ENCODE assay signal across 8 mouse cellular contexts in genomic region chr4:141874111-141874600, GRCm38 (mm10). TPM values are rescaled to one million over a fixed set of nuclear protein-coding genes. Genes with fewer than 3 reads are reported as not detected.
A peak's percentile ranks its signal among the peaks of the same experiment; 100 is the strongest.
DNase-seq lines count a peak whose midpoint lies in the region; ATAC-seq and TF ChIP-seq lines count a peak whose summit lies in the region.

No protein-coding gene starts in this region.

- H3K9me3 ChIP-seq in limb, embryonic 14.5 days (ENCODE audit: control insufficient read depth, low read length): no peaks in the 10 kb centered on the region
- no peaks in the 10 kb centered on the region for H3K9me3 ChIP-seq in stomach, embryonic 16.5 days (replicated peaks; ENCODE audit: control insufficient read depth, low read length)

- peak overlapping the region; percentile 84 for H3K4me3 ChIP-seq in limb, embryonic 14.5 days (replicated peaks; ENCODE audit: low read length)
- H3K4me3 ChIP-seq in stomach, embryonic 16.5 days (replicated peaks; ENCODE audit: low read length): peak overlapping the region; percentile 75

- TF ChIP-seq POLR2A in limb, embryonic 14.5 days (IDR thresholded peaks at IDR 0.05; ENCODE audit: borderline replicate concordance, extremely low read depth, insufficient read depth, insufficient read length): no peak

- H3K4me2 ChIP-seq in limb, embryonic 14.5 days (replicated peaks; ENCODE audit: low read depth, low read length, severe bottlenecking): peak overlapping the region; percentile 75
- peak overlapping the region; percentile 99 for H3K4me2 ChIP-seq in stomach, embryonic 16.5 days (ENCODE audit: low read depth, low read length)

- H3K27ac ChIP-seq in limb, embryonic 14.5 days (replicated peaks; ENCODE audit: low read depth, low read length): no peak overlapping the region
- peak overlapping the region; percentile 71; the same call in 1 of the 2 replicates for H3K27ac ChIP-seq in stomach, embryonic 16.5 days (ENCODE audit: low read length)

- peaks cover 25% of the 10 kb centered on the region for H3K4me1 ChIP-seq in limb, embryonic 14.5 days (ENCODE audit: control insufficient read depth, insufficient read depth, low read length)
- peaks cover 53% of the 10 kb centered on the region for H3K4me1 ChIP-seq in stomach, embryonic 16.5 days (ENCODE audit: control insufficient read depth, insufficient read depth, low read length)

- no peaks in the 10 kb centered on the region for H3K27me3 ChIP-seq in limb, embryonic 14.5 days (ENCODE audit: control insufficient read depth, insufficient read depth, low read length)
- H3K27me3 ChIP-seq in stomach, embryonic 16.5 days (ENCODE audit: control insufficient read depth, insufficient read depth, low read length): no peaks in the 10 kb centered on the region

- peak overlapping the region; percentile 76 for H3K9ac ChIP-seq in limb, embryonic 14.5 days (ENCODE audit: low read depth, low read length, severe bottlenecking)
- H3K9ac ChIP-seq in stomach, embryonic 16.5 days (ENCODE audit: low read length): peak overlapping the region; percentile 92

- WGBS in limb, embryonic 14.5 days: 3% methylated on average over 19 of the region's 19 CpGs
- WGBS in stomach, embryonic 16.5 days: under 1% methylated on average over 19 of the region's 19 CpGs

- 0 out of 2 replicates have a peak, but pooled peaks cover 10% of the 10 kb centered on the region for H3K36me3 ChIP-seq in limb, embryonic 14.5 days (ENCODE audit: control insufficient read depth, insufficient read depth, low read length)
- H3K36me3 ChIP-seq in stomach, embryonic 16.5 days (ENCODE audit: control insufficient read depth, insufficient read depth, low read length): no peaks in the 10 kb centered on the region

- peak; percentile 26 for DNase-seq in embryo, embryonic 11 days
- DNase-seq in embryo, embryonic 9.5 days (ENCODE audit: extremely low spot score): no peak
- peak; percentile 27 for DNase-seq in thymus, postnatal 14 days
- no peak for DNase-seq in thymus, adult 18-20 months
- no peak for DNase-seq in limb, embryonic 14.5 days (ENCODE audit: low spot score)
- DNase-seq in natural killer cell, adult 2 months (ENCODE audit: low spot score in 2 of 2): no peak
- DNase-seq in spleen, postnatal 4 days (ENCODE audit: low spot score in 2 of 2): no peak

- ATAC-seq in limb, embryonic 14.5 days (ENCODE audit: low FRiP score, low read depth): peak; percentile 20; the same call in 1 of the 2 replicates
- peak; percentile 0; the same call in 1 of the 2 replicates for ATAC-seq in stomach, embryonic 16.5 days (ENCODE audit: insufficient read depth, low FRiP score)

RNA-seq across cellular contexts. Expression of gene Efhd2, which starts 0.6 kb away (rescaled TPM):
- polyA plus RNA-seq in limb, embryonic 14.5 days (2012; rRNA removed): 57.8 and 71.4 TPM in 2 replicates
- 45.7 and 49.8 TPM in 2 replicates for polyA plus RNA-seq in limb, embryonic 14.5 days (2014; fragmentation: Nextera tagmentation; extraction: Ambion mirVana)
- 108 and 110 TPM in 2 replicates for polyA plus RNA-seq in stomach, embryonic 16.5 days (2015; fragmentation: Nextera tagmentation; extraction: Ambion mirVana)

RNA-seq across cellular contexts. Expression of gene Ctrc, which starts 28.0 kb away (rescaled TPM):
- polyA plus RNA-seq in limb, embryonic 14.5 days (2012; rRNA removed): 0.08 TPM in 1 of 2 replicates, not detected in the other
- not detected in 2 replicates for polyA plus RNA-seq in limb, embryonic 14.5 days (2014; fragmentation: Nextera tagmentation; extraction: Ambion mirVana)
- 0.18 and 0.67 TPM in 2 replicates for polyA plus RNA-seq in stomach, embryonic 16.5 days (2015; fragmentation: Nextera tagmentation; extraction: Ambion mirVana)

RNA-seq across cellular contexts. Expression of gene Cela2a, which starts 48.2 kb away (rescaled TPM):
- 0.19 and 0.47 TPM in 2 replicates for polyA plus RNA-seq in limb, embryonic 14.5 days (2012; rRNA removed)
- not detected in 2 replicates for polyA plus RNA-seq in limb, embryonic 14.5 days (2014; fragmentation: Nextera tagmentation; extraction: Ambion mirVana)
- 754 and 1,267 TPM in 2 replicates for polyA plus RNA-seq in stomach, embryonic 16.5 days (2015; fragmentation: Nextera tagmentation; extraction: Ambion mirVana)

Comparison
In these comparisons a context has a peak if more than half of its experiments do, and no peak if none do; other contexts are left out.
1. DNase-seq: peak in embryo, embryonic 11 days (single experiment) and thymus, postnatal 14 days (single experiment); none in embryo, embryonic 9.5 days (single experiment), thymus, adult 18-20 months (0 of 2), limb, embryonic 14.5 days (single experiment), natural killer cell, adult 2 months (0 of 2) and spleen, postnatal 4 days (0 of 2).
2. RNA of gene Cela2a, which starts 48.2 kb away (polyA plus RNA-seq): 754 to 1,267 TPM in stomach, embryonic 16.5 days; 0.19 to 0.47 TPM in limb, embryonic 14.5 days; every median in the first group is over 100 times any median in the second.